Mouse (Mus musculus) forebrain, postnatal 0 days (tissue): ENCODE measurements around the gene Mrap. TPM values are rescaled to one million over a fixed set of nuclear protein-coding genes. Genes with fewer than 3 reads are reported as not detected.

Experiments used
- ATAC-seq: fragments of 200-750 bp; cut with Nextera tagmentation; 2 replicates; pipeline ENCODE4 v1.8.0; 2017; ENCODE audit warnings: mild to moderate bottlenecking, moderate library complexity
- DNase-seq: peaks from one replicate; pipeline ENCODE4 v3.0.0-alpha.2; 2015
- H3K27ac ChIP-seq: fragments of 300-500 bp; sonication (generic); 2 replicates; pipeline ENCODE4 v1.5.1; 2014; ENCODE audit warnings: low read depth, mild to moderate bottlenecking, antibody characterized with exemption, low read length, moderate library complexity, mixed read lengths
- H3K27me3 ChIP-seq: fragments of 300-500 bp; sonication (generic); 2 replicates; pipeline ENCODE4 v1.6.1; 2014; ENCODE audit warnings: mild to moderate bottlenecking, low read length, mixed read lengths; ENCODE audit not compliant: insufficient read depth
- H3K36me3 ChIP-seq: fragments of 300-500 bp; sonication (generic); 2 replicates; pipeline ENCODE4 v1.6.1; 2014; ENCODE audit warnings: mild to moderate bottlenecking, moderate library complexity; ENCODE audit not compliant: insufficient read depth
- H3K4me1 ChIP-seq: fragments of 300-500 bp; sonication (generic); 2 replicates; pipeline ENCODE4 v1.6.1; 2014; ENCODE audit warnings: antibody characterized with exemption; ENCODE audit not compliant: insufficient read depth
- H3K4me2 ChIP-seq: fragments of 300-500 bp; sonication (generic); 2 replicates; pipeline ENCODE4 v1.6.1; 2014; ENCODE audit warnings: low read depth, mild to moderate bottlenecking, moderate library complexity
- H3K4me3 ChIP-seq: fragments of 300-500 bp; sonication (generic); 2 replicates; pipeline ENCODE4 v1.5.1; 2014; ENCODE audit warnings: low read depth, low read length, mixed read lengths
- H3K9ac ChIP-seq: fragments of 300-500 bp; sonication (generic); 2 replicates; pipeline ENCODE4 v1.6.1; 2014; ENCODE audit warnings: mild to moderate bottlenecking
- H3K9me3 ChIP-seq: fragments of 300-500 bp; sonication (generic); 2 replicates; pipeline ENCODE4 v1.6.1; 2016; ENCODE audit warnings: low read length
- CTCF ChIP-seq: sonication (generic); IDR thresholded peaks from 2 replicates; pipeline ENCODE4 v1.5.1; 2016; ENCODE audit warnings: antibody characterized with exemption, control low read depth, low read depth
- WGBS: fragments of 180-500 bp; shearing (Covaris S2); extraction: QIAGEN DNeasy Blood & Tissue Kit; methylation state at CpG from one replicate; pipeline ENCODE4 v1.1.7; 2014; 5-methylcytosine and 5-hydroxymethylcytosine counted together
- polyA plus RNA-seq: library from polyadenylated mRNA; unstranded; fragments of >200 nt; fragmentation: Nextera tagmentation; extraction: Ambion mirVana; gene quantifications from 2 replicates; pipeline ENCODE4 v1.2.1, GENCODE M21; 2015
- total RNA-seq: library from RNA; depleted of rRNA; stranded (reverse); fragments of >200 nt; gene quantifications from 2 replicates; pipeline ENCODE4 v1.2.3, GENCODE M21; 2014

Gene Mrap
- total and polyA plus RNA-seq, 2 experiments from 2014 or later, result 0.77 to 1.00 TPM

GRCm38 (mm10) chr16:90775946-90776520, 38.0 kb downstream of the Mrap start:
- H3K9me3 ChIP-seq, result no peaks in the 10 kb centered on the region
- H3K9ac ChIP-seq, result no peak overlapping the region
- peaks cover 97% of the 10 kb centered on the region for H3K36me3 ChIP-seq
- ATAC-seq (no peak), DNase-seq (no peak)
- H3K27me3 ChIP-seq, result no peaks in the 10 kb centered on the region
- no peak overlapping the region for H3K4me2 ChIP-seq
- no peak overlapping the region for H3K27ac ChIP-seq
- H3K4me3 ChIP-seq, result no peak overlapping the region
- WGBS, result 88% methylated on average over 10 of the region's 10 CpGs
- TF ChIP-seq CTCF, result no peak
- no peaks in the 10 kb centered on the region for H3K4me1 ChIP-seq

- no peak overlapping the region for H3K9ac ChIP-seq
- no peak overlapping the region for H3K27ac ChIP-seq
- ATAC-seq (no peak), DNase-seq (no peak)
- no peak overlapping the region for H3K4me2 ChIP-seq
- H3K36me3 ChIP-seq, result peaks cover 91% of the 10 kb centered on the region
- H3K9me3 ChIP-seq, result no peaks in the 10 kb centered on the region
- no peaks in the 10 kb centered on the region for H3K4me1 ChIP-seq
- no peak for TF ChIP-seq CTCF
- no peak overlapping the region for H3K4me3 ChIP-seq
- no peaks in the 10 kb centered on the region for H3K27me3 ChIP-seq
- 86% methylated on average over 11 of the region's 11 CpGs for WGBS
Measured at GRCm38 (mm10) chr16:90779783-90780182, 41.8 kb downstream of the Mrap start.

GRCm38 (mm10) chr16:90783302-90783701, 45.3 kb downstream of the Mrap start:
- Histone ChIP-seq H3K9me3 (no peaks in the 10 kb centered on the region), H3K27me3 (no peaks in the 10 kb centered on the region), H3K27ac (no peak overlapping the region), H3K9ac (no peak overlapping the region), H3K36me3 (peaks cover 89% of the 10 kb centered on the region), H3K4me3 (no peak overlapping the region), H3K4me2 (no peak overlapping the region), H3K4me1 (no peaks in the 10 kb centered on the region)
- no peak for TF ChIP-seq CTCF
- DNase-seq (no peak), ATAC-seq (no peak)
- WGBS, result 89% methylated on average over 11 of the region's 11 CpGs

- DNase-seq, result no peak
- no peak overlapping the region for H3K4me2 ChIP-seq
- H3K9me3 ChIP-seq, result no peaks in the 10 kb centered on the region
- 96% methylated on average over 4 of the region's 4 CpGs for WGBS
- no peak overlapping the region for H3K4me3 ChIP-seq
- no peaks in the 10 kb centered on the region for H3K27me3 ChIP-seq
- no peak for TF ChIP-seq CTCF
- H3K4me1 ChIP-seq, result no peaks in the 10 kb centered on the region
- no peak overlapping the region for H3K9ac ChIP-seq
- H3K27ac ChIP-seq, result no peak overlapping the region
- no peak for ATAC-seq
- H3K36me3 ChIP-seq, result peaks cover 86% of the 10 kb centered on the region
Measured at GRCm38 (mm10) chr16:90785257-90785656, 47.2 kb downstream of the Mrap start.

- DNase-seq (no peak), ATAC-seq (no peak)
- no peak for TF ChIP-seq CTCF
- 93% methylated on average over 6 of the region's 6 CpGs for WGBS
- Histone ChIP-seq H3K4me1 (no peaks in the 10 kb centered on the region), H3K9me3 (no peaks in the 10 kb centered on the region), H3K27ac (no peak overlapping the region), H3K4me2 (no peak overlapping the region), H3K27me3 (no peaks in the 10 kb centered on the region), H3K9ac (no peak overlapping the region), H3K36me3 (peaks cover 87% of the 10 kb centered on the region), H3K4me3 (no peak overlapping the region)
Measured at GRCm38 (mm10) chr16:90788580-90788979, 50.6 kb downstream of the Mrap start.

- Histone ChIP-seq H3K9ac (no peak overlapping the region), H3K4me1 (no peaks in the 10 kb centered on the region), H3K4me2 (no peak overlapping the region), H3K27ac (no peak overlapping the region), H3K9me3 (no peaks in the 10 kb centered on the region), H3K4me3 (no peak overlapping the region), H3K27me3 (no peaks in the 10 kb centered on the region), H3K36me3 (peaks cover 88% of the 10 kb centered on the region)
- 85% methylated on average over 6 of the region's 6 CpGs for WGBS
- DNase-seq (no peak), ATAC-seq (no peak)
- TF ChIP-seq CTCF, result no peak
Measured at GRCm38 (mm10) chr16:90790946-90791345, 52.9 kb downstream of the Mrap start.

GRCm38 (mm10) chr16:90792066-90792465, 54.1 kb downstream of the Mrap start:
- 88% methylated on average over 5 of the region's 5 CpGs for WGBS
- no peak overlapping the region for H3K27ac ChIP-seq
- H3K9me3 ChIP-seq, result no peaks in the 10 kb centered on the region
- H3K36me3 ChIP-seq, result peaks cover 88% of the 10 kb centered on the region
- H3K4me3 ChIP-seq, result no peak overlapping the region
- H3K4me1 ChIP-seq, result no peaks in the 10 kb centered on the region
- TF ChIP-seq CTCF, result no peak
- ATAC-seq, result no peak
- no peaks in the 10 kb centered on the region for H3K27me3 ChIP-seq
- no peak for DNase-seq
- H3K4me2 ChIP-seq, result no peak overlapping the region
- H3K9ac ChIP-seq, result no peak overlapping the region
